Mouse (Mus musculus) lung, adult 2 months (tissue): Measurements from ENCODE around the gene Kiss1r.

Experiments
- CTCF ChIP-seq: fragments of 200-500 bp; IDR thresholded peaks from 2 replicates; pipeline ENCODE4 v1.5.1; 2011; ENCODE audit warnings: mild to moderate bottlenecking, low read length, control low read depth; ENCODE audit not compliant: insufficient read depth
- POLR2A ChIP-seq: fragments of 200-500 bp; IDR thresholded peaks from 2 replicates; pipeline ENCODE4 v1.6.1; 2011; ENCODE audit warnings: low read depth, mild to moderate bottlenecking, control low read depth, low read length, borderline replicate concordance; ENCODE audit errors: extremely low read depth

- TF ChIP-seq POLR2A (no peak), CTCF (no peak)
Observed at GRCm38 (mm10) chr10:79925785-79926490, 9.2 kb downstream of the Kiss1r start.
